Mouse (Mus musculus): ENCODE results near the gene Carns1. TPM values are rescaled to one million over a fixed set of nuclear protein-coding genes. Genes with fewer than 3 reads are reported as not detected.
A peak's percentile ranks its signal among the peaks of the same experiment; 100 is the strongest.

The Carns1 gene
- polyA plus RNA-seq, 1 experiment from 2014 or later: 2.8 TPM

- no peak overlapping the region for H3K9ac ChIP-seq
- peaks cover 16% of the 10 kb centered on the region for H3K4me1 ChIP-seq
- no peak overlapping the region for H3K4me2 ChIP-seq
- H3K36me3 ChIP-seq: peaks cover 25% of the 10 kb centered on the region
- H3K27me3 ChIP-seq: no peaks in the 10 kb centered on the region
- H3K4me3 ChIP-seq: no peak overlapping the region
- H3K27ac ChIP-seq: no peak overlapping the region
- no peaks in the 10 kb centered on the region for H3K9me3 ChIP-seq
- ATAC-seq (ENCODE audit: borderline replicate concordance, extremely low read depth, low FRiP score, low TSS enrichment): no peak
- 82% methylated on average over 8 of the region's 8 CpGs for WGBS
Observed at GRCm38 (mm10) chr19:4152445-4153231, 22.6 kb downstream of the Carns1 start.

GRCm38 (mm10) chr19:4151898-4152297 is 23.4 kb downstream of the Carns1 start:
- 89% methylated on average over 5 of the region's 5 CpGs for WGBS
- H3K27ac ChIP-seq: no peak overlapping the region
- H3K9ac ChIP-seq: no peak overlapping the region
- H3K9me3 ChIP-seq: no peaks in the 10 kb centered on the region
- peaks cover 18% of the 10 kb centered on the region for H3K36me3 ChIP-seq
- no peak for ATAC-seq (ENCODE audit: borderline replicate concordance, extremely low read depth, low FRiP score, low TSS enrichment)
- no peak overlapping the region for H3K4me2 ChIP-seq
- H3K4me3 ChIP-seq: no peak overlapping the region
- no peaks in the 10 kb centered on the region for H3K27me3 ChIP-seq
- peaks cover 16% of the 10 kb centered on the region for H3K4me1 ChIP-seq

- WGBS: 79% methylated on average over 5 of the region's 5 CpGs
Observed at GRCm38 (mm10) chr19:4151488-4151860, 23.8 kb downstream of the Carns1 start.

GRCm38 (mm10) chr19:4150567-4151487 is 24.5 kb downstream of the Carns1 start:
- peaks cover 16% of the 10 kb centered on the region for H3K4me1 ChIP-seq
- H3K27me3 ChIP-seq: no peaks in the 10 kb centered on the region
- WGBS: 81% methylated on average over 22 of the region's 22 CpGs
- no peaks in the 10 kb centered on the region for H3K9me3 ChIP-seq
- H3K4me2 ChIP-seq: no peak overlapping the region
- no peak overlapping the region for H3K9ac ChIP-seq
- ATAC-seq (ENCODE audit: borderline replicate concordance, extremely low read depth, low FRiP score, low TSS enrichment): no peak
- H3K27ac ChIP-seq: no peak overlapping the region
- H3K4me3 ChIP-seq: no peak overlapping the region
- H3K36me3 ChIP-seq: peaks cover 14% of the 10 kb centered on the region

More at GRCm38 (mm10) chr19:4151488-4151860, 23.8 kb downstream of the Carns1 start:
- Histone ChIP-seq H3K36me3 (peaks cover 14% of the 10 kb centered on the region), H3K9ac (no peak overlapping the region), H3K27ac (no peak overlapping the region), H3K4me3 (no peak overlapping the region), H3K9me3 (no peaks in the 10 kb centered on the region), H3K4me1 (peaks cover 16% of the 10 kb centered on the region), H3K27me3 (no peaks in the 10 kb centered on the region), H3K4me2 (no peak overlapping the region)
- no peak for ATAC-seq (ENCODE audit: borderline replicate concordance, extremely low read depth, low FRiP score, low TSS enrichment)

GRCm38 (mm10) chr19:4149764-4150461 is 25.4 kb downstream of the Carns1 start:
- Histone ChIP-seq H3K36me3 (peaks cover 14% of the 10 kb centered on the region), H3K27me3 (no peaks in the 10 kb centered on the region), H3K27ac (no peak overlapping the region), H3K4me1 (peaks cover 16% of the 10 kb centered on the region), H3K4me2 (peak overlapping the region; percentile 82), H3K9me3 (no peaks in the 10 kb centered on the region), H3K4me3 (no peak overlapping the region), H3K9ac (no peak overlapping the region)
- 93% methylated on average over 17 of the region's 17 CpGs for WGBS
- no peak for ATAC-seq (ENCODE audit: borderline replicate concordance, extremely low read depth, low FRiP score, low TSS enrichment)

GRCm38 (mm10) chr19:4149283-4149682 is 26.0 kb downstream of the Carns1 start:
- WGBS: 77% methylated on average over 11 of the region's 11 CpGs
- Histone ChIP-seq H3K9me3 (no peaks in the 10 kb centered on the region), H3K27ac (no peak overlapping the region)

GRCm38 (mm10) chr19:4148819-4149218 is 26.5 kb downstream of the Carns1 start:
- Histone ChIP-seq H3K27me3 (no peaks in the 10 kb centered on the region), H3K9me3 (no peaks in the 10 kb centered on the region), H3K36me3 (peaks cover 13% of the 10 kb centered on the region), H3K4me3 (peak overlapping the region; percentile 96), H3K4me2 (peak overlapping the region; percentile 82), H3K4me1 (peaks cover 16% of the 10 kb centered on the region), H3K27ac (peak overlapping the region; percentile 72), H3K9ac (peak overlapping the region; percentile 93)
- WGBS: 2% methylated on average over 7 of the region's 8 CpGs
- no peak for ATAC-seq (ENCODE audit: borderline replicate concordance, extremely low read depth, low FRiP score, low TSS enrichment)

More at GRCm38 (mm10) chr19:4149283-4149682, 26.0 kb downstream of the Carns1 start:
- H3K9ac ChIP-seq: peak overlapping the region; percentile 93
- H3K27me3 ChIP-seq: no peaks in the 10 kb centered on the region
- H3K4me3 ChIP-seq: peak overlapping the region; percentile 96
- H3K4me1 ChIP-seq: peaks cover 16% of the 10 kb centered on the region
- peak overlapping the region; percentile 82 for H3K4me2 ChIP-seq
- peaks cover 14% of the 10 kb centered on the region for H3K36me3 ChIP-seq
- no peak for ATAC-seq (ENCODE audit: borderline replicate concordance, extremely low read depth, low FRiP score, low TSS enrichment)

- H3K4me3 ChIP-seq: peak within 1 kb of the TSS; percentile 96
- no peaks in the 10 kb centered on the region for H3K27me3 ChIP-seq
- H3K36me3 ChIP-seq: peaks cover 10% of the 10 kb centered on the region
- no peaks in the 10 kb centered on the region for H3K9me3 ChIP-seq
- under 1% methylated on average over 32 of the region's 33 CpGs for WGBS
- H3K9ac ChIP-seq: peak within 1 kb of the TSS; percentile 93
- H3K4me1 ChIP-seq: peaks cover 16% of the 10 kb centered on the region
- H3K27ac ChIP-seq: peak within 1 kb of the TSS; percentile 72
- ATAC-seq (ENCODE audit: borderline replicate concordance, extremely low read depth, low FRiP score, low TSS enrichment): peak; percentile 96
- peak within 1 kb of the TSS; percentile 82 for H3K4me2 ChIP-seq
Observed at GRCm38 (mm10) chr19:4148491-4148806, 26.8 kb downstream of the Carns1 start, which contains the start of gene Coro1b. Coro1b (plus strand) TSS chr19:4148619.

GRCm38 (mm10) chr19:4147782-4148490 is 27.3 kb downstream of the Carns1 start:
- H3K4me2 ChIP-seq: peak overlapping the region; percentile 82
- H3K27me3 ChIP-seq: no peaks in the 10 kb centered on the region
- H3K9ac ChIP-seq: peak overlapping the region; percentile 93; the same call in 1 of the 2 replicates
- no peak; the same call in 1 of the 2 replicates for ATAC-seq (ENCODE audit: borderline replicate concordance, extremely low read depth, low FRiP score, low TSS enrichment)
- peaks cover 16% of the 10 kb centered on the region for H3K4me1 ChIP-seq
- no peak overlapping the region; the same call in 1 of the 2 replicates for H3K27ac ChIP-seq
- no peaks in the 10 kb centered on the region for H3K9me3 ChIP-seq
- H3K4me3 ChIP-seq: peak overlapping the region; percentile 96
- peaks cover 6% of the 10 kb centered on the region; the same call in 1 of the 2 replicates for H3K36me3 ChIP-seq
- WGBS: 38% methylated on average over 9 of the region's 9 CpGs

GRCm38 (mm10) chr19:4147022-4147405 is 28.3 kb downstream of the Carns1 start:
- H3K27ac ChIP-seq: no peak overlapping the region
- no peak overlapping the region for H3K4me2 ChIP-seq
- no peaks in the 10 kb centered on the region for H3K9me3 ChIP-seq
- no peaks in the 10 kb centered on the region for H3K27me3 ChIP-seq
- no peak for ATAC-seq (ENCODE audit: borderline replicate concordance, extremely low read depth, low FRiP score, low TSS enrichment)
- H3K9ac ChIP-seq: no peak overlapping the region
- peaks cover 6% of the 10 kb centered on the region; the same call in 1 of the 2 replicates for H3K36me3 ChIP-seq
- H3K4me1 ChIP-seq: peaks cover 16% of the 10 kb centered on the region
- WGBS: 58% methylated on average over 3 of the region's 3 CpGs
- no peak overlapping the region for H3K4me3 ChIP-seq
